Mouse (Mus musculus) ES-E14 (cell line): ENCODE results near the gene Rbp7.

Source experiments
- HCFC1 ChIP-seq: IDR thresholded peaks from 2 replicates; pipeline ENCODE4 v1.6.1; 2012; ENCODE audit warnings: low read length, inconsistent platforms, borderline replicate concordance; ENCODE audit not compliant: insufficient read depth
- ZC3H11A ChIP-seq: IDR thresholded peaks from 2 replicates; pipeline ENCODE4 v1.6.1; 2012; ENCODE audit warnings: low read depth, mild to moderate bottlenecking, inconsistent platforms, low read length, borderline replicate concordance

- no peak for TF ChIP-seq HCFC1
- TF ChIP-seq ZC3H11A: no peak
These were observed 515 bp downstream of the Rbp7 start for GRCm38 (mm10) chr4:149454263-149454662.
